Mouse (Mus musculus) splenic B cell, adult 2 months (primary cell): Measurements from ENCODE around the gene Arap1.

ENCODE experiments used
- DNase-seq: peaks from one replicate; pipeline ENCODE4 v3.0.0-alpha.2; 2011; ENCODE audit warnings: low read depth, low spot score
- H3K27me3 ChIP-seq: 2 replicates; pipeline ENCODE4 v1.6.1; 2012; ENCODE audit warnings: mild to moderate bottlenecking, low read length, moderate library complexity, mixed read lengths; ENCODE audit not compliant: control insufficient read depth, poor library complexity, insufficient read depth, severe bottlenecking
- H3K36me3 ChIP-seq: 2 replicates; pipeline ENCODE4 v1.6.1; 2012; ENCODE audit warnings: mild to moderate bottlenecking, low read length, moderate library complexity, mixed read lengths; ENCODE audit not compliant: control insufficient read depth, poor library complexity, insufficient read depth, severe bottlenecking

Gene Arap1

DNA sequence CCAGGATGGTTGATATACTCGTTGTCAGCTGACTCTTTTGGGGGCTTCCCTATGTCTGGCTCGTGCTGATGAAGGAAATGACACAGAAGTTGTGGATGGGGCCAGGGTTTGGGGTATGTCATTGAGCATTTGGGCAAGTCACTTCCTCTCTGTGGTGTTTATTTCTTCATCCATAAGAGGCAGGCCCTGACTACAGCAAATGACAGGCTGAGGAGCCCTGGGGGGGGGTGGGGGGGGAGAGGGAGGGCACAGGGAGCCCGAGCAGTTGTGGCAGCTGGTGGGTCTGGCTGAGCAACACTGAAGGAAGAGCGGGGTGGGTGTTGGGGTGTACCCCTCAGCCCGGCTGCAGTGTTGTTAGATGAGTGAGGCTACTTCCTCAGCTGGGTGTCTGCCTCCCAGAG is 14.9 kb downstream of the Arap1 start:
- Histone ChIP-seq H3K27me3 (no peaks in the 10 kb centered on the region), H3K36me3 (peaks cover 2% of the 10 kb centered on the region; the same call in 1 of the 2 replicates)

GRCm38 (mm10) chr7:101363914-101364313 is 16.0 kb downstream of the Arap1 start:
- no peaks in the 10 kb centered on the region for H3K27me3 ChIP-seq
- peaks cover 2% of the 10 kb centered on the region; the same call in 1 of the 2 replicates for H3K36me3 ChIP-seq
- DNase-seq: peak; percentile 55

More for the DNA sequence above, 14.9 kb downstream of the Arap1 start:
- DNase-seq: peak; percentile 87

DNA sequence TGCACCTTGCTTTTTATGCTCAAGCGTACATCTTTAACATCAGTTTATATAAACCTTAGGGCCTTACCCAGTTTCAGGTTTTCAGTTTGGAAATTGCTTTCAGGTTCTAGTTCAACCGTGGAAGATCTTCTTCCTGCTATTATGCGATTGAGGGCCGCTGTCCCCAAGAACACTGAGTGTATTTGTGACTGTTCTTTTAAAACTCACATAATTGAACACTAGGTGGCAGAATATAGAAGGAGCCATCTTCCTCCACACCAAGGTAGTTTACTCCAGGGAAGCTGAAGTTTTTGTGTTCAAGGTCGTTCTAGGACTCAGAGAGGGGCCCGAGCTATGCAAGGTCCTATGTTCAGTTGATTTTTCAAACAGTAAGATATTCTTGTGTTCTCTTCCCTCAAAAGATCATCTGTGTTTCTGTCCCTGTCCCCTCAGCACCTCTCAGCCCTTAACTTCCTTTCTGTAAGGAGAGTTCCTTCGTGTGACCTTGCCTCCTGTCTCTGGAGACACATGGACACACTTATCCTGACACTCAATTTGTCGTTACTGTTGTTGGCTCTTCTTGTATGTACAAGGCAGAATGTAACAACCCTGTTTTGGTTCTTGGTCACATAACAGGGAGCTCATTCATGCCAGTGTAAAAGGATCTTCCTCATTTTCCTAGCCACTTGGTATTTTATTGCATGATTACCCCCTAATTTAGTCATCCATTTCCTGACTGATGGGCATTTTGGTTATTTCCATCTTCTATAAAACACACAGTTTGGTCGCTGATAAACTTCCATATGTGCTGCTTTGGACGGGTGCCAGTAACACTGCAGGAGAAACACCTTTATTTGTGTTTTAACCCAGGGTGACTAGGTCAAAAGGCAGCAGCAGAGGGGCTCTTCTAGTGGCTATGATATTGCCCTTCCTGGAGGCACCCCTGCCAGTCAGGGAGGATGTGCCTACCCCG is 20.3 kb downstream of the Arap1 start:
- no peaks in the 10 kb centered on the region for H3K27me3 ChIP-seq
- H3K36me3 ChIP-seq: peaks cover 4% of the 10 kb centered on the region
- DNase-seq: peak; percentile 56

DNA sequence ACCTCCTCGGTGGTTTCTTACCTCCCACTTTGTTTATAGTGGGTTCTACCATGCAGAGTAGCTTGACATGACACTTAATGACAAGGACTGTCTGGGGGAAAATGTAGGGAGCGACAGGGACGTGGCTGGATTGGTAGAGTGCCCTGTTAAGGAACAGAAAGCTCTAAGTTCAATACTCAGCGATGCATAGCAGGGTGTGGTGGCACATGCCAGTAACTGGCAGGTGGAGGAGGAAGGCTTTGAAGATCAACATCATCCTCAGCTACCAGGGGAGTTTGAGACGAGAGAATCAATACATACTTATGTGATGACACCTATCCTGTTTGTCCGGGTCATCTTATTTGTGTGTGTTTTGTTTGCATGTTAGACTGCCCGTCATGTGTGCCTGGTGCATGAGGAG is 21.8 kb downstream of the Arap1 start:
- Histone ChIP-seq H3K27me3 (no peaks in the 10 kb centered on the region), H3K36me3 (peaks cover 13% of the 10 kb centered on the region)
- DNase-seq: peak; percentile 60

DNA sequence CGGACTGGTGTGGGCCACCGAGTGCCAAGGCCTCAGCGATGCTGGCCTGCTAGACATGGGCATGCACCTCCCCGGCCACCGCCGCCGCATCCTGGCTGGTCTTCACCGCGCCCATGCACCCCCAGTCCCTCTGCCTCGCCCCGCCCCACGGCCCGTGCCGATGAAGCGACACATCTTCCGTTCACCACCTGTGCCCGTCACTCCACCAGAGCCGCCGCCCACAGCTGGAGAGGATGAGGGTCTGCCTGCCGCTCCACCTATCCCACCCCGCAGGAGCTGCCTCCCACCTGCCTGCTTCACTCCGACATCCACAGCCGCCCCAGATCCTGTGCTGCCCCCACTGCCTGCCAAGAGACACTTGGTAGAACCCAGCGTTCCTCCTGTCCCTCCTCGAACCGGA is 25.2 kb downstream of the Arap1 start:
- no peak for DNase-seq

DNA sequence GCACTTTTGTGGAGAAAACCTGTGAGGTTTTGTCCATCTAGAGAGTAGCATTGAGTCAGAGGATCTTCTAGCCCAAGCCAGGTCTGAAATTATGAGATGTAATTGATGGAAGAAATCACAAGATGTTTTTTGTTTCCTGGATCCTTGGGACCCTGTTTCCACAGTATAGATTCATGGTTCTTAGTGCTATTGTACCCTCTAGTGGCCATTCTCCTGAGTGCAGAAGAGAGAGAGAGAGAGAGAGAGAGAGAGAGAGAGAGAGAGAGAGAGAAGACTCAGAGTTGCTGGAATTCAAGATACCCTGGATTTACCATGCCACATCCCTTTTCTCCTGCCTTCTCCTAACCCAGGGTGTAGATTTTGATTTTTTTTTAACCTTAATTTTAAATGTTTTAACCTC is 26.3 kb downstream of the Arap1 start:
- peak; percentile 76 for DNase-seq
- no peaks in the 10 kb centered on the region for H3K27me3 ChIP-seq
- H3K36me3 ChIP-seq: peaks cover 18% of the 10 kb centered on the region

More for the DNA sequence above, 25.2 kb downstream of the Arap1 start:
- Histone ChIP-seq H3K27me3 (no peaks in the 10 kb centered on the region), H3K36me3 (peaks cover 18% of the 10 kb centered on the region)

DNA sequence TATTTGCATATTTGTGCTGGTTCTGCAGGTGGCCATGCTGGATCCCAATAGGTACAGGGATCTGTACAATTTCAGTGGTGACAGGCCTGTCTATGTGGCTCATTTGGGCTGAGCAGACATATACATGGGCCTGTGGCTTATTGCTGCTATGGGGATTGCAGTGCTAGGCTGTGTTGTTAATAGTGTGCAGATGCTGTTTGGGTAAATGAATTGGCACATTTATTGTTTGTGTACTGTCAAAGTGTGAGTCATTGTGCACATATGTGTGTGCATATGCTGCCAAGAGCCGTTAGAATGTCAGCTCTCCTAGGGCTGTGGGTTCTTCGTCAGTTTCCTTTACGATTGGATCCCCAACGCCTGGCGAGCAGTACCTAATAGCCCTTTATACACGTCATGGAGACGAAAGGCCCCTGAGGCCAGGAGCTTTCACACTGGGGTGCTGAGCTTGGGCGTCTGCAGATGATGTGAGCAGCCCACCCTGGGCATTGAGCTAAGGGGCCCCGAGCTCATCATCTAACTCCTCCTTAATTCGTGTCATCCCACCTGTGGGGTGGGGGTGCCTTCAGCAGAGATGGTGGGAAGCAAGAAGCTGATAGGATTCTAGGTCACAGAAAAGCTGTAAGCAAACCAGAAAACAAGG is 29.0 kb downstream of the Arap1 start:
- Histone ChIP-seq H3K36me3 (peaks cover 20% of the 10 kb centered on the region), H3K27me3 (no peaks in the 10 kb centered on the region)
- no peak for DNase-seq

GRCm38 (mm10) chr7:101377741-101378262 is 29.9 kb downstream of the Arap1 start:
- H3K36me3 ChIP-seq: peaks cover 19% of the 10 kb centered on the region
- DNase-seq: peak; percentile 97
- no peaks in the 10 kb centered on the region for H3K27me3 ChIP-seq

- no peak for DNase-seq
- H3K27me3 ChIP-seq: no peaks in the 10 kb centered on the region
- peaks cover 16% of the 10 kb centered on the region for H3K36me3 ChIP-seq
Measured at GRCm38 (mm10) chr7:101378285-101378684, 30.4 kb downstream of the Arap1 start.

DNA sequence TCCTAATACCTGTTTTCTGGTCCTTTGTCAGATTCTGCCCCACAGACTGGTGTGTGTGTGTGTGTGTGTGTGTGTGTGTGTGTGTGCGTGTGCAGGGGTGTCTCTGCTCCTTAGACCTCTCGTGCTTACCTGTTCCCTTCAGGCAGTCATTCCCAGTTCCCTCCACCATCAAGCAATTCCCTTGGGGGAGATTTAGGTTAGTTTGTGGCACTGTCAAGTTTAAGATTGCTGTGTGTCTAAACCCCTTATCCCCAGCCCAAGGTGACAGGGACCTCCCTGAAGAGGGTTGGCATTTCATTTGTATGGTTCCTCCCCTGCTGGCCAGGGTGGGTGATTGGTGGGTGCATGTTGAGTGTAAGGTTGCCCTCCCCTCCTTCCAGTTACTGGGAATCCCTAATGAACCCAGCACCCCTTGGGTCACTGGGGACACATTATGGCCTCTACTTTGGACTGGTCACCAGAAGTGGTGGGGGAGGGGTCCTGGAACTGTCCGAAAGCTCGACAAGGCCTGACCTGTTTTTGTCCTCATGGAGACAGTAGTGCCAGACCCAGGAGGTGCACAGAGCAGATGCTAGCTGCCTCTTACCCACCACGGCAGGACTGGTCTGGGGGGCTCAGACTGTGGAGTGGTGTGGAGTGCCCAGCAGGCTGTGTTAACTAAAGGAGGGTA is 31.1 kb downstream of the Arap1 start:
- peaks cover 12% of the 10 kb centered on the region for H3K36me3 ChIP-seq
- DNase-seq: no peak
- H3K27me3 ChIP-seq: no peaks in the 10 kb centered on the region

DNA sequence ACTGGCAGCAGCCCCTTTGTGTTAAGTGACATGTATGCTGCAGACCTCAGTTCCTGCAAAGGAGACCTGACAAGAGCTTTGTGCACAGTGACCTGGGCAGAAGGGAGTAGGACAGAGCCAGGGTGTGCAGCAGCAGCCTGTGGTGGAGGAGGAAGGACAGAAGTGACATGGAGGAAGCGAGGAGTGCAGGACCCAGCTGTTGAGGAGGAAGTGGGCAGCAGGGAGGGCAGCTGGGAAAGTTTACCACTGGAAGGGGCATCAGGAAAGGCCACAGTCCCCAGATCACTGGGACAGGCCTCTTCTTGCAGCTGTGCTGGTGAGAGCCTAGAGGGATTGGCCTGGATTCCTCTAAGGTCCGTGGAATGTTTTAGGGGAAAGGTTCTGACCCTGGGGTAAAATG is 31.9 kb downstream of the Arap1 start:
- Histone ChIP-seq H3K27me3 (no peaks in the 10 kb centered on the region), H3K36me3 (peaks cover 10% of the 10 kb centered on the region)
- DNase-seq: no peak

GRCm38 (mm10) chr7:101381512-101381911 is 33.6 kb downstream of the Arap1 start:
- Histone ChIP-seq H3K27me3 (no peaks in the 10 kb centered on the region), H3K36me3 (peaks cover 5% of the 10 kb centered on the region; the same call in 1 of the 2 replicates)
- DNase-seq: no peak

- peak; percentile 90 for DNase-seq
- Histone ChIP-seq H3K27me3 (no peaks in the 10 kb centered on the region), H3K36me3 (peaks cover 7% of the 10 kb centered on the region)
Measured at GRCm38 (mm10) chr7:101382378-101382777, 34.5 kb downstream of the Arap1 start.

DNA sequence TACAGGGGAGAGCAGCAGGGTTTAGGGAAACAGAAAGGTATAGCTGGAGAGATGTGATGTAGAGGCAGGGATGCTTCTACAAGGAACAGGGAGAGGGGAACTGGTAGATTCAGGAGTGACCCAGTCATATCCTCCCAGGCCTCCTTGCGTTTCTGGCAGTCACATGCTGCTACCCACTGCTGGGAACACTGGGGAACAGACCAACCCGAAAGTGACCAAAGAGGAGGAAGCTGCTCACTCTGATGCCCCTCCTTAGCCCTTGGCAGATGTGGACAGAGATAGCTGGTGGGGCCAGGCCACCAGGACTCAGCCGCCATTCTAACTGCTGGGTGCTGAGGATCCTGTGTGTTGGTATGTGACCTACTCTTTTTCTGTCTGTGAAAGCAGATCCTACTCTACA is 35.9 kb downstream of the Arap1 start:
- no peak for DNase-seq
- H3K36me3 ChIP-seq: peaks cover 7% of the 10 kb centered on the region
- H3K27me3 ChIP-seq: no peaks in the 10 kb centered on the region
